Mouse (Mus musculus): ENCODE measurements around the gene Fam151b. TPM values are rescaled to one million over a fixed set of nuclear protein-coding genes. Genes with fewer than 3 reads are reported as not detected.

Gene Fam151b
- polyA plus RNA-seq (2016; fragmentation: Nextera tagmentation; extraction: Ambion mirVana) = 0.18 TPM in 1 of 2 replicates, not detected in the other

GRCm38 (mm10) chr13:92483852-92484463, at the start of gene Fam151b:
TSS of gene Fam151b (minus strand) at chr13:92484015.
- Histone ChIP-seq H3K4me2 (peak within 1 kb of the TSS; percentile 68), H3K27ac (peak within 1 kb of the TSS; percentile 75; the same call in 1 of the 2 replicates), H3K27me3 (no peaks in the 10 kb centered on the region), H3K36me3 (0 out of 2 replicates have a peak, but pooled peaks cover 10% of the 10 kb centered on the region), H3K9me3 (no peaks in the 10 kb centered on the region), H3K4me1 (replicated peaks) (no peaks in the 10 kb centered on the region), H3K4me3 (replicated peaks) (peak within 1 kb of the TSS; percentile 42), H3K9ac (replicated peaks) (peak within 1 kb of the TSS; percentile 42; the same call in 1 of the 2 replicates)
- ATAC-seq (ENCODE audit: insufficient number of reproducible peaks, insufficient read depth, low FRiP score, low TSS enrichment, low read depth) = peak; percentile 98
- WGBS = 7% methylated on average over 19 of the region's 19 CpGs

- H3K27me3 ChIP-seq = no peaks in the 10 kb centered on the region
Measured at GRCm38 (mm10) chr13:92532216-92532615, 48.4 kb upstream of the Fam151b start.

GRCm38 (mm10) chr13:92531237-92531636, 47.4 kb upstream of the Fam151b start:
- no peaks in the 10 kb centered on the region for H3K4me1 ChIP-seq (replicated peaks)
- H3K4me2 ChIP-seq = peak overlapping the region; percentile 68
- H3K27ac ChIP-seq = peak overlapping the region; percentile 92
- no peaks in the 10 kb centered on the region for H3K9me3 ChIP-seq
- H3K4me3 ChIP-seq (replicated peaks) = peak overlapping the region; percentile 77
- peak overlapping the region; percentile 83 for H3K9ac ChIP-seq (replicated peaks)
- no peak for ATAC-seq (ENCODE audit: insufficient number of reproducible peaks, insufficient read depth, low FRiP score, low TSS enrichment, low read depth)
- 6% methylated on average over 15 of the region's 15 CpGs for WGBS
- no peaks in the 10 kb centered on the region for H3K27me3 ChIP-seq
- no peaks in the 10 kb centered on the region; the same call in 1 of the 2 replicates for H3K36me3 ChIP-seq

More at GRCm38 (mm10) chr13:92532216-92532615, 48.4 kb upstream of the Fam151b start:
- Histone ChIP-seq H3K9me3 (no peaks in the 10 kb centered on the region), H3K4me2 (no peak overlapping the region), H3K36me3 (no peaks in the 10 kb centered on the region; the same call in 1 of the 2 replicates), H3K4me3 (replicated peaks) (no peak overlapping the region), H3K4me1 (replicated peaks) (no peaks in the 10 kb centered on the region), H3K9ac (replicated peaks) (no peak overlapping the region), H3K27ac (no peak overlapping the region)
- WGBS = 83% methylated on average over 2 of the region's 2 CpGs
- no peak for ATAC-seq (ENCODE audit: insufficient number of reproducible peaks, insufficient read depth, low FRiP score, low TSS enrichment, low read depth)

GRCm38 (mm10) chr13:92530721-92531211, 47.0 kb upstream of the Fam151b start, which contains the start of gene Zfyve16:
TSS of gene Zfyve16 (minus strand) at chr13:92530868.
- Histone ChIP-seq H3K9me3 (no peaks in the 10 kb centered on the region), H3K27ac (peak within 1 kb of the TSS; percentile 92), H3K4me3 (replicated peaks) (peak within 1 kb of the TSS; percentile 77), H3K4me2 (peak within 1 kb of the TSS; percentile 68), H3K4me1 (replicated peaks) (no peaks in the 10 kb centered on the region), H3K27me3 (no peaks in the 10 kb centered on the region), H3K36me3 (no peaks in the 10 kb centered on the region; the same call in 1 of the 2 replicates), H3K9ac (replicated peaks) (peak within 1 kb of the TSS; percentile 83)
- under 1% methylated on average over 46 of the region's 46 CpGs for WGBS
- peak; percentile 98 for ATAC-seq (ENCODE audit: insufficient number of reproducible peaks, insufficient read depth, low FRiP score, low TSS enrichment, low read depth)

- Histone ChIP-seq H3K4me1 (replicated peaks) (no peaks in the 10 kb centered on the region), H3K9ac (replicated peaks) (peak overlapping the region; percentile 83), H3K9me3 (no peaks in the 10 kb centered on the region), H3K36me3 (no peaks in the 10 kb centered on the region; the same call in 1 of the 2 replicates), H3K4me3 (replicated peaks) (peak overlapping the region; percentile 77), H3K27ac (peak overlapping the region; percentile 92), H3K4me2 (peak overlapping the region; percentile 68), H3K27me3 (no peaks in the 10 kb centered on the region)
- 5% methylated on average over 33 of the region's 47 CpGs for WGBS
- peak; percentile 93 for ATAC-seq (ENCODE audit: insufficient number of reproducible peaks, insufficient read depth, low FRiP score, low TSS enrichment, low read depth)
Measured at GRCm38 (mm10) chr13:92529828-92530720, 46.3 kb upstream of the Fam151b start.

DNA sequence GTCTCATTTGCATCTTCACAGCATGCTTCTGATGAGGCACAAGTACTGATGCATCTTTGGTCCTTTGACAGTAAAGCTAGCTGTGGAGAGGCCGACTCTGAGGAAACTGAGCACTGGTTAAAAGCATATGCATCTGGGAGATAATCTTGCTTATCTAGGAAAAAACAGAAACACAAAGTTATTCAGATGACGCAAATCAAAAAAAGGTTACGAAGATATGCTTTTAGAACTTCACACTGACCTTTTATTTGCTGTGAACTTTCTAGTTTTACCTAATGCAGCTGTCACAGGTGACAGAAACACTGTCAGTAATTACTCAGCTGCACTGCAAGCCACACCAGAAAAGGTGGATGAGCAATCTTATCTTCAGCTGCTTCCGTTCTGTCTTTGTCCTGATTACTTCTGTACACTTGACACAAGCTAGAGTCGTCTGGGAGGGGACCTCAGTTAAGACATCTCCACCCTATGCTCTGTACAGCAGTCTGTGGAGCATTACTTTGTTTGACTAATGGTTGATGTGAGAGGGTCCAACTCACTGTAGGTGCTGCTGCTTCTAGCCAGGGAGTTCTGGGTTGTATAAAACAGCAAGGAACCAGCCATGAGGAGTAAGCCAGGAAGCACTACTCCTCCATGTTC, 39.5 kb upstream of the Fam151b start:
- no peak for ATAC-seq (ENCODE audit: insufficient number of reproducible peaks, insufficient read depth, low FRiP score, low TSS enrichment, low read depth)
- 91% methylated on average over 5 of the region's 5 CpGs for WGBS
- Histone ChIP-seq H3K27me3 (no peaks in the 10 kb centered on the region), H3K27ac (no peak overlapping the region), H3K4me2 (no peak overlapping the region), H3K36me3 (peaks cover 44% of the 10 kb centered on the region), H3K4me1 (replicated peaks) (no peaks in the 10 kb centered on the region), H3K9me3 (no peaks in the 10 kb centered on the region), H3K4me3 (replicated peaks) (no peak overlapping the region), H3K9ac (replicated peaks) (no peak overlapping the region)

GRCm38 (mm10) chr13:92504871-92505270, 21.1 kb upstream of the Fam151b start:
- ATAC-seq (ENCODE audit: insufficient number of reproducible peaks, insufficient read depth, low FRiP score, low TSS enrichment, low read depth) = no peak
- 82% methylated on average over 12 of the region's 12 CpGs for WGBS
- Histone ChIP-seq H3K4me1 (replicated peaks) (no peaks in the 10 kb centered on the region), H3K36me3 (peaks cover 62% of the 10 kb centered on the region), H3K27me3 (no peaks in the 10 kb centered on the region), H3K4me3 (replicated peaks) (no peak overlapping the region), H3K9me3 (no peaks in the 10 kb centered on the region), H3K9ac (replicated peaks) (no peak overlapping the region), H3K27ac (no peak overlapping the region), H3K4me2 (no peak overlapping the region)

DNA sequence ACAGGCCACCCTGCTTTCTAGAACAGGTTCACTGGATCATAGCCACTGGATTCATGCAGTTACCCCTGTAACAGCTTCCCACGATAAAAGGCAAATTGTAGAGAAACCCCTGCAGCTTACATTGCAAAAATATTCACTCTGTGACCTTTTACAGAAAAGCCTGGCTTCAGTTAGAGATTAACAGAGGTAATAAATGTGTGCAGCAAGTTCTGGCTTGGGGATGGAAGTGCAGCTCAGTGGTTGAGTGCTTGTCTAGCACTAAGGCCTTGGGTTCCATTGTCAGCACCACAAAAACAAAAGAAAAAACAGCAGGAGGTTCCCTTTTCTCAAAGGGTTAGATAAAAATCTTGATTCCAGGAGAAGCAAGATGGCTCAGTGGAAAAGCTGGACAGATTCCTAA, 8.1 kb upstream of the Fam151b start:
- WGBS = 93% methylated on average over 1 of the region's 1 CpGs
- H3K9ac ChIP-seq (replicated peaks) = no peak overlapping the region
- H3K27ac ChIP-seq = no peak overlapping the region
- peaks cover 46% of the 10 kb centered on the region for H3K36me3 ChIP-seq
- no peaks in the 10 kb centered on the region for H3K9me3 ChIP-seq
- H3K4me3 ChIP-seq (replicated peaks) = no peak overlapping the region
- H3K27me3 ChIP-seq = no peaks in the 10 kb centered on the region
- H3K4me1 ChIP-seq (replicated peaks) = no peaks in the 10 kb centered on the region
- no peak overlapping the region for H3K4me2 ChIP-seq
- no peak for ATAC-seq (ENCODE audit: insufficient number of reproducible peaks, insufficient read depth, low FRiP score, low TSS enrichment, low read depth)

GRCm38 (mm10) chr13:92490817-92491216, 7.0 kb upstream of the Fam151b start:
- Histone ChIP-seq H3K27ac (no peak overlapping the region), H3K27me3 (no peaks in the 10 kb centered on the region), H3K4me2 (no peak overlapping the region), H3K4me1 (replicated peaks) (no peaks in the 10 kb centered on the region), H3K4me3 (replicated peaks) (no peak overlapping the region), H3K9me3 (no peaks in the 10 kb centered on the region), H3K36me3 (peaks cover 47% of the 10 kb centered on the region), H3K9ac (replicated peaks) (no peak overlapping the region)
- 82% methylated on average over 4 of the region's 4 CpGs for WGBS
- no peak for ATAC-seq (ENCODE audit: insufficient number of reproducible peaks, insufficient read depth, low FRiP score, low TSS enrichment, low read depth)

- no peak overlapping the region; the same call in 1 of the 2 replicates for H3K27ac ChIP-seq
- H3K4me3 ChIP-seq (replicated peaks) = peak overlapping the region; percentile 42
- WGBS = 3% methylated on average over 3 of the region's 3 CpGs
- 0 out of 2 replicates have a peak, but pooled peaks cover 10% of the 10 kb centered on the region for H3K36me3 ChIP-seq
- peak overlapping the region; percentile 68 for H3K4me2 ChIP-seq
- H3K9me3 ChIP-seq = no peaks in the 10 kb centered on the region
- no peaks in the 10 kb centered on the region for H3K27me3 ChIP-seq
- no peaks in the 10 kb centered on the region for H3K4me1 ChIP-seq (replicated peaks)
- H3K9ac ChIP-seq (replicated peaks) = no peak overlapping the region; the same call in 1 of the 2 replicates
- peak; percentile 49; the same call in 1 of the 2 replicates for ATAC-seq (ENCODE audit: insufficient number of reproducible peaks, insufficient read depth, low FRiP score, low TSS enrichment, low read depth)
Measured at GRCm38 (mm10) chr13:92483348-92483747, 467 bp downstream of the Fam151b start.
